Mouse (Mus musculus) layer of hippocampus, postnatal 10 days (tissue): Measurements from ENCODE around the gene Tmem131. TPM values are rescaled to one million over a fixed set of nuclear protein-coding genes. Genes with fewer than 3 reads are reported as not detected.

ENCODE experiments used
- total RNA-seq, 2 experiments: library from RNA; stranded (reverse); gene quantifications; 2 replicates each; pipeline ENCODE4 v1.2.3; 2021

Gene Tmem131
- total RNA-seq, 2 experiments from 2014 or later, result 58.1 to 60.5 TPM

Other genes with a start within 250 kb of the Tmem131 start
- 1 to 10 TPM; 1.2 TPM for gene 4933424G06Rik, start 233.5 kb downstream of the Tmem131 start, total RNA-seq
- gene Actr1b, start 229.2 kb downstream of the Tmem131 start, total RNA-seq, result 100 to 1,000 TPM; 187 to 191 TPM
- 1 to 10 TPM; 3.0 to 3.2 TPM for gene Zap70, start 181.9 kb downstream of the Tmem131 start, total RNA-seq
- 1 to 10 TPM; 4.9 to 6.6 TPM for gene Vwa3b, start 82.9 kb upstream of the Tmem131 start, total RNA-seq